Mouse (Mus musculus) mouse embryonic stem cell (cell line): ENCODE data around the gene Tango2.

ENCODE experiments used
- in situ Hi-C, 2 experiments: fragments of 300-500 bp; cut with MboI; formaldehyde crosslinking; loops; 1 replicate in 1 of 2; 3 replicates in 1 of 2; pipeline ENCODE4 v1.14.3; 2019 to 2020; ENCODE audit warnings: low sequenced_read_pairs in 2 of 2, low pct_unique_long_range_greater_than_20kb in 1 of 2, mixed read lengths in 1 of 2; ENCODE audit not compliant: unreplicated experiment in 1 of 2

Tango2 gene

DNA sequence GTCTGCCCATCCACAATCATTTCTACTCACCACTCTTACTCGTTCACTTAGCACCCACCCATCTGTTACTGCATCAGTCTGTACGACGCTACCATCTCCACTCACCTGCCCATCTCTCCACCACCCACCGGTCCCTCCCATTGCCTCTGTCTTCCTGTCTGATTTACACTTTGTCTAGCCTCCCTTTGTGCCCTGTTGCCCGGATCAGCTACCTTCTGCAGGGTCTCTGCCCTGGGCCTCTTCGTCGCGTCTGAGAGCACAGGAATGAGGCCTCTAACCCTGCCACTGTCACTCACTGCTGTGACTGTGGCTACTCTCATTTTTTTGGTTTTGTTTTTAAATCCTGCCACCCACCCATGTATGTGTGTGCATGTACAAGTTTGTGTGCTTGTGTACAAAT, 36.8 kb upstream of the Tango2 start:
- in situ Hi-C loops = loop anchor here in 1 of 2 experiments (5.0 kb wide), 1 partner anchor 32 kb away; no protein-coding TSS in a partner anchor

DNA sequence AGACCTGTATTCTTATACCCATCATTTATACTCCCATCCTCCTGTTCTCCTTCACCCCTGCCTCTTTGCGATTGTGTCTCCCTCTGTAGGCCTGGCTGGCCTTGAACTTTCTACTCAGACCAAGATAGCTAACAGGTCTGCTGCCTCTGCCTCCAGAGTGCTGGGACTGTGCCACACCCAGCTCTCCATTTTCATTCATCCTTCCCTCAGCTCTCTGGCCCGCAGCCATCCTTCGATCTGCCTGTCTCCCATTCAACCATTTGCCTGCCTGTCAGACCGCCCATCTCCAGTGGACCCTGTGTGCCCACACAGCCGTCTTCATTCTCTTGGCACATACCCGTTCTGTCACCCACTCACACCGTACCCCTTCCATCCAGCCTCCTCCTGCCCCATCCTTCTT, 36.3 kb upstream of the Tango2 start:
- in situ Hi-C loops = no loop called here

DNA sequence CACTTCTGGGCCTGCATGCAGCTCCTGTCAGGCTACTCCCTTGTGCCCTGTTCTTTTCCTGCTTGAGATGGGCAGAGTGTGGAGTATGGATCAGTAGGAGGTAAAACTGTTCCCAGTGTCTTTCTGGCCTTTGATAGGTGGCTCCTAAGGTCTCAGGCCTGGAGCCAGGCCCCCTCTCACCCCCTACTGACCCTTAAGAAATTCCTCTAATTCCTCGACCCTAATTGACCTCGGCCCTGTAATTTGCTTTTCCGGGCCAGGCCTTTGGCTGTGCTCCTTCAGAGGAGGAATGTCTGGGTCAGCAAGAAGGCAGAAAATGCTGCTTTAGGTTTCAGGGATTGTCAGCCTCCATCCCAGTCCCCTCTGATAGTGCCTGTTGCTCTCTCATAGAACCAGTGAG, 35.9 kb upstream of the Tango2 start:
- in situ Hi-C loops = no loop called here

DNA sequence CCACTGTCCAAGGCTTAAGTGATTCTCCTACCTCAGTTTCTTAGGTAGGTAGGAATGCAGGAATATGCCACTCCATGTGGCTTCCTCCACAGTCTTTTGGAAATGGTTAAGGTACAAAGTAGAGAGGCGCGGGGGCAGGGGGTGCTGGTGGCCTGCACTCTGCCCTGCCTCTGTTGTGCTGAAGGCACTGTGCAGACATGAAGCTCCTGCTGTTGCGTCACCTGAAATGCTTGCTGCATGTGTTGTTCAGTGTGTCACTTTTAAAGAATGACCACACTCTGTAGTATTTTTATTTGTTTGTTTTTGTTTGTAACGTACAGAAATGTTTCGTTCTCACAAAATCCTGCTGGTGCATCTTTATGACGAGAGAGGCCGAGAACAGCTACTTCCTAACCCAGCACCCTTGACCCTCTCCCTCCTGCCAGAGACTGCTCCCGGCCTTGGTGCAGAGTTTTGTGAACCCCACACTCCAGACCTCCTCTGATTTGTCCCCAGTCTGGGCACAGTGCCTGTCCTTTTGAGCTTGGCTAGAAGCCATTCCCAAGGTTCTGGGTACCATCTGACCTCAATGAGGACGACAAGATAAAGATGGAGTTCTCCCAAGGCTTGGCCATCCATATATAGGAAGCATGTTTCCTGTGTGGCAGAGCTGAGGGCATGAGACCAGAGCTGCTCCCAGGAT, 35.3 kb upstream of the Tango2 start:
- in situ Hi-C loops = no loop called here

DNA sequence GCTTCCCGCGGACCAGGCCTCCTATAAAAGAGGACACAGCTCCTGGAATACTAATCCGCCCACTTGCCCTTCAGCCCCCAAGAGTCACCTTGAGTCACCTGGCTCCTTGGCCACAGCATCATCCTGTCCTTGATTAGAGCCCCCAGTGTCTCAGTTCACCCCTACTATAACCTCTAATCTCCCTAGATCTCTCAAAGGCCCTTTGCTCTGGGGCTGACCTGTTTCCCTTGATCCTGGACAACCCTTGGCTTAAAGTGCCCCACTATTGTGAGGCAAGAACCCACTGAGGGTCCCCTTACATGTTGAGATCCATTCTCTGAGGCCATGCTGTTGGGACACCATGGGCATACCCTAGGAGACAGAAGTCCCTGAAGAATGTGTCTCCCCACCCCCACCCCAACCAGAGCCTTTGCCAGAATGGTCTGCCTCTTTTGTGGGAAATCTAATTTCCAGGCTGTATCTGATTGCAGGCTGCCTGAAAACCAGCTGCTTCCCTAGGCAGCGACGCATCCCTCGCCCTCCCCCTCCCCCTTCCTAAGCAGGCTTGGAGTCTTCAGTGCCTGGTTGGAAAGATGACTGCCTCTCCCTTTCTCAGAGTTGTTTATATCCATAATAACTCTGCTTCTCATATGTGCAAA, 33.8 kb upstream of the Tango2 start:
- in situ Hi-C loops = no loop called here

DNA sequence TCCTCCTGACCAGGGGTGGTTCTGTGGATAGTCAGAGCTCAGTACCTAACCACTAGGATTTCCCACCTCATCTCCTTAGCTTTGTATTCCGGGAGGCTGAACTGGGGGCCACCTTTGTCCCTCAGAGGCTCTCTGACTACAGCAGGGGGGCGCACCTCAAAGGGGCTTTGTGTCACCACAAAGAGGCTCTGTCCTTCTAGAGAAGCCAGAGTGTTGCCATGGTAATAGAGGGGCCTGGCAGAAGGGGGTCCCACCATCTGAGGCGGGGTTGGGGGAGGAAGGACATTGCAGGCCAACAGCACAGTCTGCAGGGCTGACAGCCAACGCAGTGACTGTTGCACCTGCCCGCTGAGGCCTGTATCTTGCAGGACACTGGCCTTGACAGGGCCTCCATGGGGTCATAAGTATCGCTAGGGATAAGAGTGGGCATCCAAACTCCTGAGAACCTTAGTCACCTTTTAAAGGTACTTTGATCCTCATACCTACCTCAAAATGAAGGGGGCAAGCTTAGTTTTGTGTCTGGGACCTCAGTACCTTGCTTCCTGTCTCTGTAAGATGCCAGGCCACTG, 32.7 kb upstream of the Tango2 start:
- in situ Hi-C loops = no loop called here

DNA sequence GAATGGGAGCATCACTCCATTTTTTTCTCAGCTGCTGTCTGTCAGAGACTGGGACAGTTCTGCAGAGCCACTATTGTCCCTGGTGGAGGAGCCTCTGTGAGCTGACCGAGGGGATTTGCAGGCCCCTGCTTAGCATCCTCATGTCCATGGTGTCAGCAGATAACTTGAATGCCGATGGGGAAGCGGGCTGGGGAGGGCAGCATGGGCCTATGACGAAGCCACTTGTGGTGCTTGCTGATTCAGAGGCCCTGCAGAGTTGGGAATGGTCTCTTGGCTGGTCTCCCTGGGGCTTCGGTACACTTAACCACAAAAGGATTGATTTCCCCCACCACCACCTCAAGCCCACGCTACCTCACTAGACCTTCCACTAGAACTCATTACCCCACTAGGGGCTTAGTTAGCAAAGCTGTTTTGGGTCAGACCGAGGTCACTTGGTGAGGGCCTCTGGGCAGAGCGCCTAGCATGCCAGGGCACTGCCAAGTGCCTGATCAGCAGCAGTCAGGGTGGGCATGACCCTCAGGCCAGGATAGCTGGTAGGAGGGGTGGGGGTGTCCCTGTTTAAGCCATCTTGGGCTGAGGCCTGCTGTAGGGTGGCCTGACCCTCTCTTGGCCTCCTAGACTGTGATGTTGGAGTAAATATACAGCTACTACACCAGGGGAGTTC, 31.6 kb upstream of the Tango2 start:
- in situ Hi-C loops = no loop called here

DNA sequence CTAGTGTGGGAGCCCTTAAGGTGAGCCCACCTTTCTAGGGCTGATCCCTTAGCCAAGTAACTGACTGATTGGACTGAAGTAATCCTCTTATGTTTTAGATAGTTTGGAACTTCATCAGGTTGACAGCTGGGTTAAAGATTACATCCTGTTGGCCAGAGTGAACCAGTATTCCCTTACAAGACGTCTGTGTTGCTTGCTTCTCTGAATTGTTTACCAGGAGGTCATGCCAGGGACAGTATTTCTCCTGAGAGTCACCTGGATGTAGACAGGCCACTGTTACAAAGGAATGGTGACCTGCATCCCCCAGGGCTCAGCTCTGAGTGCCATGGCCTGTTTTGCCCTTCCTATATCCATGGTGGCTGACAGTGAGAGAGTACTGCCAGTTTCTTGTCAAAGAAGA, 30.6 kb upstream of the Tango2 start:
- in situ Hi-C loops = no loop called here

DNA sequence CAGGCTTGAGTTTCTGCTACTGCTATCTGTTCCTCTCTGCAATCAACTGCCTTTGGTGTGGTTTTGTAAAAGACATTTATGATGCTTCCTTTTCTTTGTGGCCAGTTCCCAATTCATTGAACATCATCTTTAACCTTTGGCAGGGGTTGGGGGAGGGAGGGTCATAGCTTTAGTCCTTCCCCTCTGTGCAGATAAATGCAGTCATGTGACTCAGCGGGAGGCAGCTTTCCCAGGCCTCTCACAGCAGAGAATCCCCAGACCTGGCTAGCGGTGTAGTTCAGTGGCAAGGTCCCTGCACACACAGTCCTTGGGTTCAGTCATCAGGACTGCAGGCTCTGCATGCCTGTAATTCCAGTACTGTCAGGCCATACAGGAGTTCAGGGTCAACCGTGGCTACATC, 29.3 kb upstream of the Tango2 start:
- in situ Hi-C loops = no loop called here

DNA sequence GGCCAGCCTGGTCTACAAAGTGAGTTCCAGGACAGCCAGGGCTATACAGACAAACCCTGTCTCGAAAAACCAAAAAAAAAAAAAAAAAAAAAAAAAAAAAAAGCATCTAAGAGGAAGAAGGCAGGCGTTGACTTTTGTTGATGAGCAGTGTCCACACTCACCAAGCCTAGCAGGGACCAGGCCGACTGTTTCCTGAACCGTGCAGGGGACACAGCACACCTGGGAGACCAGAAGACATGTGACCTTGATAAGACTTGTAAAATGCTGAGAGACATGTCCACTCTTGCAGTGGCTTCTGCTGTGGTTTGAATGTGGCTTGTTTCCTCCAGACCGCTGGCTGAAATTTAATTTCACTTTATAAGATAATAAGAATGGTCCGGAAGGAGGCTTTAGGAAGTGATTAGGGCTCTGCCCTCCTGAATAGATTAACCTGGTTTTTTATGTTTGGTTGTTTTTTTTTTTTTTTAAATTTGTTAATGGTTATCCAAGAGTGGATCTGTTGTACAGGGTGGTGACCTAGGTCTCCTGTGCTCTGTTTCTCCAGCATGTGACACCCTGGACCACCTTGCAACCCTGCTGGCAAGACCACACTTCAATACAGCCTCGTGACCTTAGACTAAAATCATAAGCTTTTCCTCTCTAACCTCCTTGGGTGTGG, 28.5 kb upstream of the Tango2 start:
- in situ Hi-C loops = no loop called here

DNA sequence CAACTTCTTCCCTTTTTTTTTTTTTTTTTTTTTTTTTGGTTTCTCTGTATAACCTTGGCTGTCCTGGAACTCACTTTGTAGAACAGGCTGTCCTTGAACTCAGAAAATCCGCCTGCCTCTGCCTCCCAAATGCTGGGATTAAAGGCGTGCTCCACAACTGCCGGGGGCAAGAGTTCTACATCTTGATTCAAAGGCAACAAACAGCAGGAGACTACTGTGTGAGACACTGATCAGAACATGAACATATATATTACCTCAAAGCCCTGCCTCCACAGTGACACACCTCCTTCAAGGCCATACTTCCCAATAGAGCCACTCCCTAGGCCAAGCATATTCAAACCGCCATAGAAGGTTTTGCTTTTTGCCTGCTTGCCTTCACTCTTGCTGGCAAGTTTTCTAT, 25.7 kb upstream of the Tango2 start:
- in situ Hi-C loops = no loop called here

DNA sequence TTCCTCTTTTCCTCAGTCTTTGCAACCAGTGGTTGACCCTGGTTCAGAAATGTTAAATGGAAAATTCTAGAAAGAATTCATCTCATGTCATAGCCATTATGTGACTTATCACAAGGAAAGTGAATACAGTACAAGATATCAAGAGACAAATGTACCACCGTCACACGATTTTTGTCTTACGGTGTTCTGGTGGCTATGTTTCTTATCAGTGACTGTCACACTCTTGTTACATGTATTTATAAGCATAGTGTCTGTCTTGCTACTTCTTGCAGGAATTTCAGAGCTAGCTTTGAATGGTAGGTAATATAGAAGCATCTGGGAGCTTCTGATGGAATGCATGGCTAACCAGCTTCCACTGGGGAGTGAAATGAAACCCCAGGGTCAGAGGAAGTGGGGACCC, 22.3 kb upstream of the Tango2 start:
- in situ Hi-C loops = no loop called here

DNA sequence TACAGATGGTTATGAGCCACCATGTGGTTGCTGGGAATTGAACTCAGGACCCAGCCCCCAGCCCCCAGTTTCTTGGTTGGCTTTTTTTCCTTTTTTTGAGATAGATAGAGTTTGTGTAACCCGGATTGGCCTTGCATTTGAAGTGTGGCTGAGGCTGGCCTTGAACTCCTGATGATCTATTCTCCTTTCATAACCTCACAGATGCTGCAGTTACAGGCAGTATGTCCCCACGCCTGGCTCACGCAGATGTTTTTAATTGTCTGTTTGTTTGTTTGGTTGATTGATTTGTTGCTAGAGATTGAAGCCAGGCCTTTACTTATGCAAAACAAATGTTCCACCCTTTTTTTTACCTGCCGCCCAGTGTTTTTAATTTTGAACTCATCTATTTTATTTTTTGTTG, 18.9 kb upstream of the Tango2 start:
- in situ Hi-C loops = no loop called here

DNA sequence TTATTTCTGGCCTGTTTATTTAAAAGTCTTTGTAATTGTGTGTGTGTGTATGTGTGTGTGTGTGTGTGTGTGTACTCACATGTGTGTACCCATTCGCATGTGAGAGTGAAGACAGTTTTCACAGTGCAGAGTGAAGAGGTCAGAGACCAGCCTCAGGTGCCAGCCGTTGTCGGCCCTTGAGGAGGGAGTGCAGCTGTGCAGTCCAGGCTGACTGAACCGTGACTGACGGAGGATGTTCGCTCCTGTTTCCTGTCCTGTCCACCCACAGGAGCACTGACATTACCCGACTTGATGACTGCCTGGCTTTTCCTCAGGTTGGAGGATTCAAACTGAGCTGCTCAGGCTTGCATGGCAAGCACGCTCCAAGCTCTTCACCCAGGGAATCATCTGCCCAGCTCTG, 15.0 kb upstream of the Tango2 start:
- in situ Hi-C loops = no loop called here

DNA sequence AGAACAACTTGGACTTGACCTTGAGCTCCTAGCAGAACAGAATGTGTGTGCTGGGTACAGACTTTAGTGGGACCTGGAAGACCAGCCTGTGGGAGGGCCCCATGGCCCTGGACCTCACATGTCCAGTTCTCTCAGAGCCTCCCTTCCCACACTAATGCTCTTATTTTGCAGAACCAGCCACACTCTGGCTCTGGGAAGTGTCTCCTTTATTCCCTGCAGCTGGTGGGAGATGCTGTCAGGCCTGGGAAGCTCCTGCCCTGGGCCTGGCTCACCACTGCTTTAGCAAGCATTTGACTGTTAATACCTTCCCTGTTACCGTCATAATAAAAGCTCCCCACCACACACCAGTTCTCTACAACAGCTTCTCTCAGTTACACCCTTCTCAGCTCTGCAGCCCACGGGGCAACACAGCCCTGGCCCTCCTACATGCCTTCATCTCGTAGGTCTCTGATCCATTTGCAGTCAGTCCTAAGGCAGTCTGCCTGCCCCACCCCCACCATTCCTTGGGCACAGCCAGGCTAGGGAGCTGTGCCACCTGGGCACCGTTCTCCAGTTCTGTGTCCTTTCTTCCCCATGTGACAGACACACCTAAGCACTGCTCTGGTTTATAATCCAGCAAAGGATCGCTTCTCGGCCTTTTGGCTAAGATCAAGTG, 12.4 kb upstream of the Tango2 start:
- in situ Hi-C loops = no loop called here

DNA sequence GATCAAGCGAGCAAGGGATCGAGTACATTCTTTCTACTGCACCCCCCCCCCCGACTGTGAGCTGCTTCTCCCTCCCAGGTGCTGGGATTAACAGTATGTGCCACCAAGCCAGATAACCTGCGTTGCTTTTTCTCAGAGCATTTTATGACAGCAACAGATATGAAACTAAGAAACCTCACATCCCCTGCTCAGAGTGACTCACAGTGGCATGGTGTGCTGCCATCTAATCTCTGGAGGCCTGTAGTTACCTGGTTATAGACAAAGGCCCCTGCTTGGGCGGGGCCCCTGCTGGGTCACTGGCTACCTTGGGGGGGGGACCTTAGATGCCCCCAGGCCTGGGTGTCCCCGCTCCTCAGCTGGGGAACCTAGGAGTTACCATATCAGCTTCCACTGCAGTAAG, 10.1 kb upstream of the Tango2 start:
- in situ Hi-C loops = no loop called here

DNA sequence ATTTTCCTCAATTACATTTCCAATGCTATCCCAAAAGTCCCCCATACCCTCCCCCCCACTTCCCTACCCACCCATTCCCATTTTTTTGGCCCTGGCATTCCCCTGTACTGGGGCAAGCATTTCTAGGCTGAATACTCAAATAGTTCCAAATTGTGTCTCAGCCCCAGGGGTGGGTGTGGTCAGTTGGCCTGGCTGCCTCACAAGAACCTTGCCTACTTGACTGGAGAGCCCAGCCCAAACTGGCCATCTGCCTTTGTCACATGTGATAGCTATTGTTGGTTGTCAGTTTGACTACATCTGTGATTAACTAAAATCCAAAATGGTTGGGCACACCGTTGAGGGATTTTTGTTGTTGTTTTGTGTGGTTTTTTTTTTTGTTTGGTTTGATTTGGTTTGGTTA, 9.1 kb upstream of the Tango2 start:
- in situ Hi-C loops = no loop called here

DNA sequence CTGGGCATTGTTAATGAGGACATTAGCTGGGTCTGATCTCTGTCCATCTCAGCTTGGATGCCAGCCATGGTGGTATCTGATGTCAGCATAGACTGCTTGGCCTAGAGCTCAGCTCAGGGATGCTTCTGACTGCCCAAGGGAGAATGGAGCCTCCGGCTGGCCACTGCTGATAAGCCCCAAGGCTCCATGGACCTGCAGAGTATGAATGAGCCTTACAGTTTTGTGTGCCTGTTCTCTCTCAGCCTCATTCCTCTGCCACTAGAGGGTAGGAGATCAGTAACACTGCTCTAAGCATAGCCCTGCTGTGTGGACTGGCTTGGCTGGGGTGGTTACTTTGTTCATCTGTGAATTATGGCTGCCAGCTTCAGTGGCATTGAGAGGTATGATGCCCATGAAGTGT, 5.2 kb upstream of the Tango2 start:
- in situ Hi-C loops = loop anchor here in 1 of 2 experiments (5.0 kb wide), 2 partner anchors 34 to 69 kb away; no protein-coding TSS in a partner anchor
